Mouse (Mus musculus) E14TG2a.4 (cell line): Measurements from ENCODE around the gene Loxl1.

Source experiments
- CTCF ChIP-seq: conservative IDR thresholded peaks from 2 replicates; pipeline ENCODE4 v1.5.1; 2014; ENCODE audit warnings: low read length
- NANOG ChIP-seq: IDR thresholded peaks from 2 replicates; pipeline ENCODE4 v1.6.1; 2014; ENCODE audit warnings: borderline replicate concordance, low read length, mixed read lengths
- POU5F1 ChIP-seq: IDR thresholded peaks from 2 replicates; pipeline ENCODE4 v1.6.1; 2014; ENCODE audit warnings: low read length, borderline replicate concordance

- no peak for TF ChIP-seq CTCF
- TF ChIP-seq POU5F1 = no peak
- no peak for TF ChIP-seq NANOG
Measured at GRCm38 (mm10) chr9:58303599-58304271, 9.3 kb downstream of the Loxl1 start.
